Mouse (Mus musculus): ENCODE data around the gene Clasp1.
"Not testable (repeated sequence)": the region's sequence is repeated elsewhere in the genome, so short reads cannot be mapped to it uniquely, and the experiment has no call there.

The Clasp1 gene

GRCm38 (mm10) chr1:118580174-118580702 lies 191.4 kb downstream of the Clasp1 start:
- no peak for DNase-seq (ENCODE audit: inconsistent ontology term)

DNA sequence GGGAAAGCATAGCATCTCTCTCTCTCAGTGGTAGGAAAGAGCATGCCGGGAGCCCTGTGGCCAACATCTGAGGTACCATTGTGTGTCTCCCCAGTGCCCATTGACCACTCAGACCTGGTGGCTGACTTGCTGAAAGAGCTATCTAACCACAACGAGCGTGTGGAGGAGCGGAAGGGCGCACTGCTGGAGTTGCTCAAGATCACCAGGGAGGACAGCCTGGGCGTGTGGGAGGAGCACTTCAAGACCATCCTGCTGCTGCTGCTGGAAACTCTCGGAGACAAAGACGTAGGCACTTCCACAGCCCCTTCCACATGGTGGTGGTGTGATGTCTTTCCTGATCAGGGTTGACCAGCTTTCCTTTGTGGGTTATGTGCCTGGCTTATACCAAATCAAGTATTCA lies 192.3 kb downstream of the Clasp1 start:
- no peak for DNase-seq (ENCODE audit: inconsistent ontology term)

DNA sequence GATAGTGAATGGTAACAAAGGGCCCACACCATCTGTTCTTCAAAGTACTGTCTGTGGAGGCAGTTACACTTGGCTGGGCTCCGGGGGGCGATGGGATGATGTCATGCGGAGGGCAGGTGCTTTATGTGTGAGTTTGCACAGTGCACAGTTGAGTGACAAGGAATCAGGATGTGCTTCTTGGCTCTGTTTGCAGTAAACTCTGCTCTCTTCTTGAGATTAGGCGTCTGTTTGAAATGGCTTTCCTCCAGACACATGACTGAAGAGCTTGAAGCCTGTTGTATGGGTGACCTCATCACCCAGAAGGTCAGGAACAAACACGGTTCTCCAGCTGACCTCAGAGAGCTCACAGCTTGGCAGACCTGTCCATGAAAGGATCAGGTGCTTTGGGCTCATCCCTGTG lies 200.9 kb downstream of the Clasp1 start:
- no peak for DNase-seq (ENCODE audit: inconsistent ontology term)

DNA sequence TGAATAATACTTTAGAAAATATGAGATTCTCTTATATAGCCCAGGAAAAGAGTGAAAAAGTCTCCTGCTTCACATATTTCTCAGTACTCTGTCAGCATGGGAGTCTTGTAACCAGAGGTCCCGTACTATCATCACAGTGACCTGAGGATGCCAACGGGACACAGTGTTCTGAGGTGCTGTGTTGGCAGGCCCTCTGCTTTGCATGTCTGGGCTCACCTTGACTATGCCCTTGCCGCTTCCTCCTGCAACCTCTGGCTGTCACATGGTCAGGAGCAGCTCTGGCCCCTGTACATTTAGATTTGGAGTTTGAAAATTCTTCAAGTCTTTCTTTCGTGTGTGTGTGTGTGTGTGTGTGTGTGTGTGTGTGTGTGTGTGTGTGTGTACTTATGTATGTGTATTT lies 204.1 kb downstream of the Clasp1 start:
- DNase-seq (ENCODE audit: inconsistent ontology term), result no peak

DNA sequence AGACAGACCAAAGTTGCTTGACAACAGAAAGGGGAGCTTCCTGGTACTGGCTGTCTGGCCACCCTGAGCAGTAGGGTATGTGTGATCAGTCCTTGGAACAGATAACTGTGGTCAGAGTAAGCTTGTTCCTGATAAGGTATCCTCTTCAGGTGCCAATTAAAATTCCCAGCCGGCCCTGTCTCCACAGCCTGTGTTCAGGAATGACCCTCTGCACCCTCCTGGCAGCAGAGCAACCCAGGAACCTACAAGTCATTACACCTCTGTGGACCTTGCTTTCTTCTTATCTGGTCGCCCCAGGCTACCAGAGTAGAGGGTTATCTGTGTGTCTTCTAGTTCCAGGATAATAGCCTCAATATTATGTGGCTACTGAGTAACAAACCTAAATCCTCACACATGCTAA lies 206.5 kb downstream of the Clasp1 start:
- DNase-seq (ENCODE audit: inconsistent ontology term), result no peak

GRCm38 (mm10) chr1:118597475-118598213 lies 208.8 kb downstream of the Clasp1 start:
- DNase-seq (ENCODE audit: inconsistent ontology term), result no peak

DNA sequence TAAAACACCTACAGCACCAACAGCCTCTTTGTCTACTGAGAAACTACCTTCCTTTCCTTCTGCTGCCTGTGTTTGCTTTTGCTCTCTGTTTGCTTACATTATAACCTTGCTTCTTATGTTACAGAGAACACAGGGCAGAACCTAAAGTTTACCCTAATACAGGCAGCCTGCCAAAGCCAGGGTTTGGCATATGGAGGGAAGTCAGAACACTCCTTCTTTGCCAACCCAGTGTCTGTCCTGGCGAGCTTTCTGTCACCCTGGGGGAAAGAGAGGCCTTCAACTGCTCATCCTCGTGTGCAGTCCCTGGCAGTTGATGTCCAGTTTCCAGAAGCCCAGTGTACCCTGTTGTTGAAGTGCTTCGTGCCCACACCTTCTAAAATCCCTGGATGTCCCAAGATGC lies 209.5 kb downstream of the Clasp1 start:
- no peak for DNase-seq (ENCODE audit: inconsistent ontology term)

- no peak for DNase-seq (ENCODE audit: inconsistent ontology term)
Measured at GRCm38 (mm10) chr1:118613631-118614183, 224.8 kb downstream of the Clasp1 start.

- not testable (repeated sequence) for DNase-seq (ENCODE audit: inconsistent ontology term)
Measured at GRCm38 (mm10) chr1:118621055-118621454, 232.2 kb downstream of the Clasp1 start.

GRCm38 (mm10) chr1:118622857-118623256 lies 234.0 kb downstream of the Clasp1 start:
- DNase-seq (ENCODE audit: inconsistent ontology term), result no peak

DNA sequence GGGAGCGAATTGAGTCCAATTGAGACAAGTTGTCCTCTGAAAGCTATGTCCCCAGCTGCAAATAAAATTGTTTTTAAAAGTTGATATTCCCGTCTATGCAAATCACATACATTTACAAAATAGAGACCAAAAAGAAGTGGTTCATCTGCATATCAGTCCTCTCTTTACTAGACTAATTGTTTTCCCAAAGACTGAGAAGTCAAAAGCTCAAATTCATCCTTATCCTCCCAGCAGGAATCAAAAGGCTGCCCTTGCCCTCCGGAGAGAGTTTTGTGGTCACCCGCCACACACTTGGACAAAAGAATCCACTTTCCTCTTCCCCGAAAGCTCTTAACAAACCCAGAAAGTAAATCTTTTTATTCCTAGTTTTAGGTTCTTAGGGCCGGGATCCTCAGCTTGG lies 236.6 kb downstream of the Clasp1 start:
- DNase-seq (ENCODE audit: inconsistent ontology term), result no peak

DNA sequence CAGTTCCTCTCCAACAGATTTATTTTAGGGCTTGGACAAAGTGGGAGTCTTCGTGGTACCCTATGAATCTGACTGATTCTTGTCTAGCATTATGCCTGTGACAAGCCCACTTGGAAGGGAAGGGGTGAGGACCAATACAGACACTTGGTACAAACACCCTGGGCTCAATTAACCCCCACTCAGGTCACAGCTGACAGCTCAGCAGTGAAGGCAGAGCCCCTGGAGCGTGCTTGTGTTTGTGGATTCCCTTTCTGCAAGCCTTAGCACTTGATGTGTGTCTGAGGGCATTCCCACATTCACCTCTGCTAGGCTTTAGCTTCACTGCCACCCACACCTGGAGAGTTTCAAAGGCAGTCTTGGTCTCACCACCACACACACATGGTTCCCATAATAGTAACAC lies 237.1 kb downstream of the Clasp1 start:
- DNase-seq (ENCODE audit: inconsistent ontology term), result no peak

DNA sequence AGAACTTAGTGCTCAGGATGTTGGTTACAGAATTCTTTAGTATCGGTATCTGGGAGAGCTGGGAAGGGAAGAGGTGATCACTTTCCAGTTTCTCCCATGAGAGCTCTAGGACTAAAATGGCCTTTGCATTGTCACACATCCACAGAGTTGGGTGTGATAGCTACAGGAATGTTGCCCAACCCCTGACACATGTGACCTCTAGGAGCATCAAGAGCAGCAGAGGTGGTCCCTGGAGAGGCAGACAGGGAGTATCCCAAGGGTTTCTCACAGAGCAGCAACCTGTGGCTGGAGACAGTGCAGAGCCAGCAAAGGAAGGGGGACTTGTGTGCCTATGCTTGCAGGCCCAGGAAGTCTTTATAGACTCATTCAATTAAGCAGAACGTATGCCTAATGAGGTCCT lies 237.6 kb downstream of the Clasp1 start:
- DNase-seq (ENCODE audit: inconsistent ontology term), result no peak

GRCm38 (mm10) chr1:118627781-118628464 lies 239.1 kb downstream of the Clasp1 start, which contains the start of gene Tfcp2l1:
Tfcp2l1 (plus strand) TSS chr1:118627945.
- peak; percentile 78 for DNase-seq (ENCODE audit: inconsistent ontology term)

GRCm38 (mm10) chr1:118633415-118633980 lies 244.6 kb downstream of the Clasp1 start:
- DNase-seq (ENCODE audit: inconsistent ontology term), result no peak

DNA sequence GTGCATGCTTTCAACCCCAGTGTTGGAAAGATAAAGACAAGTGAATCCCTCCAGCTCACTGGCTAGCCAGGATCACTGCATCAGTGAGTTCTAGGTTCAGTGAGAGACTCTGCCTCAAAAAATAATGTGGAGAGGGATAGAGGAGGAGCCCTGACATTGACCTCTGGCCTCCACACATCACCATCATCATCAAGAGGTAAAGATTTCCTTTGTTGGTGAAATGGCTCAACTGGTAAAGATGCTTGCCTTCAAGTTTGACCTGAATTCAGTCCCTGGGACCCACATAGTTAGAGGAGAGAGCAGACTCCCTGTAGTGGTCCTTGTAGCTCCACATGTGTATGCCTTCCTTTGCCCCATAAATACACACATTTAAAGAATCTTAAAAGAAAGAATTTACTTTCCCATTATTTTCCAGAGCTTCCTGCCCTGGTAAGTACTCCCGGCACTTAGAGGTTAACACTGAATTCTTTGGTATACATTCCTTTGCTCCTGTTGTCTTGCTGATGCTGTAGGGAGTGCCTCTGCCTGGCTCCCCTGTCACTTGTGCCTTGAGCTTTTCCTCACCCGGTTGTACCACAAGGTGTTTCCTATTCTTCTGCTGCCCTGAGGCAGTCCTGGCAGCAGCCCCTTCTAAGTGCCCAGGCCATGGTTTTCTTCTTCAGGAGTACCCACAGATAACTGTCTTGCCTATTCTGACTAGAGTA lies 253.6 kb downstream of the Clasp1 start:
- DNase-seq (ENCODE audit: inconsistent ontology term), result no peak

GRCm38 (mm10) chr1:118643138-118643979 lies 254.5 kb downstream of the Clasp1 start:
- no peak for DNase-seq (ENCODE audit: inconsistent ontology term)

- no peak for DNase-seq (ENCODE audit: inconsistent ontology term)
Measured at GRCm38 (mm10) chr1:118645701-118646100, 256.8 kb downstream of the Clasp1 start.

DNA sequence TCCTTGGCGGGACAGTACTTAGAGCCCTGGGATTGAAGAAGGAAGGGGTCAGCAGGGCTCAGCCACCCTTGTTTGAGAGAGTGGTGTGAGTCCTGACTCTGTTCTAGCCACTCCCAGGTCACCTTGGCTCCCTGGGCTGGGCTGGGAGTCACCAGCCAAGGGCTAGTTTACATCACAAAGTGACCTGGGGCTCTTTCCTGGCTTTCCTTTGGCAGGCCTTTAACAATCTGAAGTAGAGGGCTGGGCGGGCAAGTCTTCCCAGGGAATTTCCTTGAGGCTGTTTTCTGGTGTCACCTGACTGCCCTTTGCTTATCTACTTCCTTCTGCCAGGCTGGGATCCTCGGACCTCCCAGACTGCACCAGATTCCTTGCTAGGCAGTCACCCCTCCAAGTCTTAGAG lies 259.2 kb downstream of the Clasp1 start:
- DNase-seq (ENCODE audit: inconsistent ontology term), result no peak

- DNase-seq (ENCODE audit: inconsistent ontology term), result peak; percentile 22
Measured at GRCm38 (mm10) chr1:118649933-118650770, 261.3 kb downstream of the Clasp1 start.
